Mouse (Mus musculus) skeletal muscle tissue, adult 2 months (tissue): ENCODE measurements around the gene Mmd2.

Experiments used
- DNase-seq: peaks from one replicate; pipeline ENCODE4 v3.0.0-alpha.2; 2012; ENCODE audit warnings: low read depth, low spot score

Mmd2 gene

GRCm38 (mm10) chr5:142608259-142608988 lies at the start of gene Mmd2:
TSS of gene Mmd2 (minus strand) at chr5:142608800.
- no peak for DNase-seq

- no peak for DNase-seq
These were observed 43.7 kb upstream of the Mmd2 start for GRCm38 (mm10) chr5:142652266-142652665.

- no peak for DNase-seq
These were observed 42.3 kb upstream of the Mmd2 start for GRCm38 (mm10) chr5:142650794-142651497.

- DNase-seq = no peak
These were observed 41.8 kb upstream of the Mmd2 start for GRCm38 (mm10) chr5:142650390-142650789.

- no peak for DNase-seq
These were observed 41.0 kb upstream of the Mmd2 start for GRCm38 (mm10) chr5:142649460-142650050.

- no peak for DNase-seq
These were observed 39.6 kb upstream of the Mmd2 start for GRCm38 (mm10) chr5:142648162-142648561.

GRCm38 (mm10) chr5:142641331-142642051 lies 32.9 kb upstream of the Mmd2 start:
- no peak for DNase-seq

- no peak for DNase-seq
These were observed 31.5 kb upstream of the Mmd2 start for GRCm38 (mm10) chr5:142640088-142640487.

GRCm38 (mm10) chr5:142637823-142638222 lies 29.2 kb upstream of the Mmd2 start:
- no peak for DNase-seq

GRCm38 (mm10) chr5:142630224-142630623 lies 21.6 kb upstream of the Mmd2 start:
- DNase-seq = no peak

GRCm38 (mm10) chr5:142629663-142630025 lies 21.0 kb upstream of the Mmd2 start:
- DNase-seq = no peak

GRCm38 (mm10) chr5:142628726-142629662 lies 20.4 kb upstream of the Mmd2 start:
- peak; percentile 94 for DNase-seq

GRCm38 (mm10) chr5:142627398-142627797 lies 18.8 kb upstream of the Mmd2 start, which contains the start of gene Wipi2:
TSS of gene Wipi2 (plus strand) at chr5:142627698.
- DNase-seq = no peak

- no peak for DNase-seq
These were observed 14.5 kb upstream of the Mmd2 start for GRCm38 (mm10) chr5:142623080-142623479.

GRCm38 (mm10) chr5:142622134-142622533 lies 13.5 kb upstream of the Mmd2 start:
- DNase-seq = no peak

GRCm38 (mm10) chr5:142621421-142621820 lies 12.8 kb upstream of the Mmd2 start:
- DNase-seq = no peak

GRCm38 (mm10) chr5:142619866-142620265 lies 11.3 kb upstream of the Mmd2 start:
- DNase-seq = no peak

- no peak for DNase-seq
These were observed 7.7 kb upstream of the Mmd2 start for GRCm38 (mm10) chr5:142616326-142616725.

GRCm38 (mm10) chr5:142615638-142616037 lies 7.0 kb upstream of the Mmd2 start:
- no peak for DNase-seq

- no peak for DNase-seq
These were observed 5.9 kb upstream of the Mmd2 start for GRCm38 (mm10) chr5:142614513-142614912.

GRCm38 (mm10) chr5:142610362-142610761 lies 1.8 kb upstream of the Mmd2 start:
- DNase-seq = no peak
